Mouse (Mus musculus) limb, embryonic 15.5 days (tissue): ENCODE results near the gene St7. TPM values are rescaled to one million over a fixed set of nuclear protein-coding genes. Genes with fewer than 3 reads are reported as not detected.

Experiments
- ATAC-seq: fragments of 200-750 bp; cut with Nextera tagmentation; 2 replicates; pipeline ENCODE4 v1.8.0; 2017; ENCODE audit warnings: low read depth, moderate TSS enrichment; ENCODE audit not compliant: insufficient number of reproducible peaks, low FRiP score, low TSS enrichment
- H3K27ac ChIP-seq: fragments of 300-500 bp; sonication (generic); 2 replicates; pipeline ENCODE4 v1.5.1; 2015; ENCODE audit warnings: moderate library complexity, mild to moderate bottlenecking, inconsistent platforms
- H3K27me3 ChIP-seq: fragments of 300-500 bp; sonication (generic); 2 replicates; pipeline ENCODE4 v1.6.1; 2015; ENCODE audit warnings: inconsistent platforms
- H3K36me3 ChIP-seq: fragments of 300-500 bp; sonication (generic); 2 replicates; pipeline ENCODE4 v1.6.1; 2015; ENCODE audit warnings: inconsistent platforms
- H3K4me1 ChIP-seq: fragments of 300-500 bp; sonication (generic); 2 replicates; pipeline ENCODE4 v1.6.1; 2015; ENCODE audit warnings: inconsistent platforms
- H3K4me2 ChIP-seq: fragments of 300-500 bp; sonication (generic); 2 replicates; pipeline ENCODE4 v1.6.1; 2015; ENCODE audit warnings: mild to moderate bottlenecking, inconsistent platforms
- H3K4me3 ChIP-seq: fragments of 300-500 bp; sonication (generic); 2 replicates; pipeline ENCODE4 v1.5.1; 2015; ENCODE audit warnings: mild to moderate bottlenecking, inconsistent platforms
- H3K9ac ChIP-seq: fragments of 300-500 bp; sonication (generic); 2 replicates; pipeline ENCODE4 v1.6.1; 2015; ENCODE audit warnings: inconsistent platforms
- H3K9me3 ChIP-seq: fragments of 300-500 bp; sonication (generic); 2 replicates; pipeline ENCODE4 v1.6.1; 2016; ENCODE audit warnings: inconsistent platforms
- WGBS: fragments of 180-500 bp; shearing (Covaris S2); methylation state at CpG from one replicate; pipeline ENCODE4 v1.1.7; 2015; 5-methylcytosine and 5-hydroxymethylcytosine counted together
- polyA plus RNA-seq: library from polyadenylated mRNA; unstranded; fragments of >200 nt; fragmentation: Nextera tagmentation; extraction: Ambion mirVana; gene quantifications from 2 replicates; pipeline ENCODE4 v1.2.1, GENCODE M21; 2015

St7 gene
- polyA plus RNA-seq, 1 experiment from 2014 or later: 26.8 TPM

GRCm38 (mm10) chr6:17720022-17720421 lies 27.3 kb downstream of the St7 start:
- H3K4me2 ChIP-seq: no peak overlapping the region
- H3K9me3 ChIP-seq: no peaks in the 10 kb centered on the region
- no peak for ATAC-seq
- no peak overlapping the region for H3K4me3 ChIP-seq
- H3K27me3 ChIP-seq: no peaks in the 10 kb centered on the region
- no peaks in the 10 kb centered on the region for H3K36me3 ChIP-seq
- no peak overlapping the region for H3K9ac ChIP-seq
- no peaks in the 10 kb centered on the region for H3K4me1 ChIP-seq
- no peak overlapping the region for H3K27ac ChIP-seq
- WGBS: 50% methylated on average over 6 of the region's 6 CpGs

- H3K27me3 ChIP-seq: no peaks in the 10 kb centered on the region
- H3K9ac ChIP-seq: no peak overlapping the region
- ATAC-seq: no peak
- no peaks in the 10 kb centered on the region for H3K36me3 ChIP-seq
- no peak overlapping the region for H3K27ac ChIP-seq
- WGBS: 76% methylated on average over 5 of the region's 5 CpGs
- H3K9me3 ChIP-seq: no peaks in the 10 kb centered on the region
- no peaks in the 10 kb centered on the region for H3K4me1 ChIP-seq
- no peak overlapping the region for H3K4me3 ChIP-seq
- no peak overlapping the region for H3K4me2 ChIP-seq
Observed at GRCm38 (mm10) chr6:17721706-17722105, 29.0 kb downstream of the St7 start.

GRCm38 (mm10) chr6:17725841-17726460 lies 33.2 kb downstream of the St7 start:
- H3K4me2 ChIP-seq: no peak overlapping the region
- H3K9ac ChIP-seq: no peak overlapping the region

GRCm38 (mm10) chr6:17727241-17727640 lies 34.5 kb downstream of the St7 start:
- no peaks in the 10 kb centered on the region for H3K9me3 ChIP-seq
- no peaks in the 10 kb centered on the region for H3K36me3 ChIP-seq
- H3K27me3 ChIP-seq: no peaks in the 10 kb centered on the region
- H3K4me2 ChIP-seq: no peak overlapping the region
- H3K9ac ChIP-seq: no peak overlapping the region
- ATAC-seq: no peak
- H3K27ac ChIP-seq: no peak overlapping the region
- no peaks in the 10 kb centered on the region for H3K4me1 ChIP-seq
- H3K4me3 ChIP-seq: no peak overlapping the region
- WGBS: 80% methylated on average over 3 of the region's 3 CpGs

More at GRCm38 (mm10) chr6:17725841-17726460, 33.2 kb downstream of the St7 start:
- Histone ChIP-seq H3K9me3 (no peaks in the 10 kb centered on the region), H3K36me3 (no peaks in the 10 kb centered on the region), H3K27ac (no peak overlapping the region), H3K4me3 (no peak overlapping the region), H3K27me3 (no peaks in the 10 kb centered on the region), H3K4me1 (no peaks in the 10 kb centered on the region)
- 45% methylated on average over 7 of the region's 7 CpGs for WGBS
- no peak for ATAC-seq

- Histone ChIP-seq H3K27me3 (no peaks in the 10 kb centered on the region), H3K4me1 (no peaks in the 10 kb centered on the region), H3K27ac (no peak overlapping the region), H3K9me3 (no peaks in the 10 kb centered on the region), H3K4me2 (no peak overlapping the region), H3K4me3 (no peak overlapping the region), H3K9ac (no peak overlapping the region), H3K36me3 (no peaks in the 10 kb centered on the region)
- no peak for ATAC-seq
- WGBS: 73% methylated on average over 9 of the region's 9 CpGs
Observed at GRCm38 (mm10) chr6:17727891-17728790, 35.4 kb downstream of the St7 start.

- H3K4me3 ChIP-seq: no peak overlapping the region
- no peaks in the 10 kb centered on the region for H3K27me3 ChIP-seq
- no peaks in the 10 kb centered on the region for H3K36me3 ChIP-seq
- H3K9ac ChIP-seq: no peak overlapping the region
- ATAC-seq: no peak
- no peak overlapping the region for H3K27ac ChIP-seq
- no peak overlapping the region for H3K4me2 ChIP-seq
- no peaks in the 10 kb centered on the region for H3K4me1 ChIP-seq
- no peaks in the 10 kb centered on the region for H3K9me3 ChIP-seq
- WGBS: 58% methylated on average over 6 of the region's 6 CpGs
Observed at GRCm38 (mm10) chr6:17730122-17730521, 37.4 kb downstream of the St7 start.

GRCm38 (mm10) chr6:17731694-17732093 lies 39.0 kb downstream of the St7 start:
- no peak for ATAC-seq
- H3K36me3 ChIP-seq: no peaks in the 10 kb centered on the region
- no peak overlapping the region for H3K4me2 ChIP-seq
- no peak overlapping the region for H3K4me3 ChIP-seq
- no peak overlapping the region for H3K27ac ChIP-seq
- no peaks in the 10 kb centered on the region for H3K9me3 ChIP-seq
- H3K9ac ChIP-seq: no peak overlapping the region
- H3K4me1 ChIP-seq: no peaks in the 10 kb centered on the region
- H3K27me3 ChIP-seq: no peaks in the 10 kb centered on the region
- 61% methylated on average over 5 of the region's 5 CpGs for WGBS

GRCm38 (mm10) chr6:17733951-17734411 lies 41.2 kb downstream of the St7 start:
- Histone ChIP-seq H3K9ac (no peak overlapping the region), H3K4me1 (no peaks in the 10 kb centered on the region), H3K4me2 (no peak overlapping the region), H3K27ac (no peak overlapping the region), H3K36me3 (no peaks in the 10 kb centered on the region), H3K9me3 (no peaks in the 10 kb centered on the region), H3K4me3 (no peak overlapping the region), H3K27me3 (no peaks in the 10 kb centered on the region)
- no peak for ATAC-seq
- WGBS: 85% methylated on average over 8 of the region's 8 CpGs

GRCm38 (mm10) chr6:17737262-17737948 lies 44.7 kb downstream of the St7 start:
- ATAC-seq: no peak
- no peak overlapping the region for H3K9ac ChIP-seq

GRCm38 (mm10) chr6:17740128-17740527 lies 47.4 kb downstream of the St7 start:
- Histone ChIP-seq H3K4me1 (no peaks in the 10 kb centered on the region), H3K27ac (no peak overlapping the region), H3K9me3 (no peaks in the 10 kb centered on the region), H3K9ac (no peak overlapping the region), H3K4me2 (no peak overlapping the region), H3K4me3 (no peak overlapping the region), H3K36me3 (no peaks in the 10 kb centered on the region), H3K27me3 (no peaks in the 10 kb centered on the region)
- 74% methylated on average over 1 of the region's 1 CpGs for WGBS
- no peak for ATAC-seq

More at GRCm38 (mm10) chr6:17737262-17737948, 44.7 kb downstream of the St7 start:
- Histone ChIP-seq H3K4me1 (no peaks in the 10 kb centered on the region), H3K9me3 (no peaks in the 10 kb centered on the region), H3K4me3 (no peak overlapping the region), H3K27me3 (no peaks in the 10 kb centered on the region), H3K27ac (no peak overlapping the region), H3K4me2 (no peak overlapping the region), H3K36me3 (no peaks in the 10 kb centered on the region)
- 81% methylated on average over 8 of the region's 8 CpGs for WGBS

- Histone ChIP-seq H3K27ac (no peak overlapping the region), H3K9me3 (no peaks in the 10 kb centered on the region), H3K4me1 (no peaks in the 10 kb centered on the region), H3K4me2 (no peak overlapping the region), H3K9ac (no peak overlapping the region), H3K27me3 (no peaks in the 10 kb centered on the region), H3K36me3 (no peaks in the 10 kb centered on the region), H3K4me3 (no peak overlapping the region)
- ATAC-seq: no peak
- 88% methylated on average over 6 of the region's 6 CpGs for WGBS
Observed at GRCm38 (mm10) chr6:17741639-17742038, 48.9 kb downstream of the St7 start.

- H3K4me2 ChIP-seq: no peak overlapping the region
- no peak for ATAC-seq
- WGBS: 94% methylated on average over 4 of the region's 4 CpGs
- H3K36me3 ChIP-seq: no peaks in the 10 kb centered on the region
- H3K27me3 ChIP-seq: no peaks in the 10 kb centered on the region
- H3K4me3 ChIP-seq: no peak overlapping the region
- no peak overlapping the region for H3K27ac ChIP-seq
- H3K9ac ChIP-seq: no peak overlapping the region
- H3K4me1 ChIP-seq: no peaks in the 10 kb centered on the region
- no peaks in the 10 kb centered on the region for H3K9me3 ChIP-seq
Observed at GRCm38 (mm10) chr6:17742209-17742608, 49.5 kb downstream of the St7 start.
